Mouse (Mus musculus): Measurements from ENCODE around the gene Gnat3.
A peak's percentile ranks its signal among the peaks of the same experiment; 100 is the strongest.

Gene Gnat3

GRCm38 (mm10) chr5:17986611-17987010 lies 24.3 kb downstream of the Gnat3 start:
- Histone ChIP-seq H3K27me3 (ENCODE audit: control insufficient read depth, insufficient read depth, low read length, poor library complexity, severe bottlenecking) (no peaks in the 10 kb centered on the region), H3K36me3 (ENCODE audit: control insufficient read depth, insufficient read depth, low read length, poor library complexity, severe bottlenecking) (no peaks in the 10 kb centered on the region)
- no peak for DNase-seq (ENCODE audit: low read depth, low spot score)

GRCm38 (mm10) chr5:17990618-17991017 lies 28.3 kb downstream of the Gnat3 start:
- Histone ChIP-seq H3K36me3 (ENCODE audit: control insufficient read depth, insufficient read depth, low read length, poor library complexity, severe bottlenecking) (no peaks in the 10 kb centered on the region), H3K27me3 (ENCODE audit: control insufficient read depth, insufficient read depth, low read length, poor library complexity, severe bottlenecking) (no peaks in the 10 kb centered on the region)
- no peak for DNase-seq (ENCODE audit: low read depth, low spot score)

- Histone ChIP-seq H3K27me3 (ENCODE audit: control insufficient read depth, insufficient read depth, low read length, poor library complexity, severe bottlenecking) (no peaks in the 10 kb centered on the region), H3K36me3 (ENCODE audit: control insufficient read depth, insufficient read depth, low read length, poor library complexity, severe bottlenecking) (no peaks in the 10 kb centered on the region)
- no peak for DNase-seq (ENCODE audit: low read depth, low spot score)
Observed at GRCm38 (mm10) chr5:17999570-17999969, 37.2 kb downstream of the Gnat3 start.

GRCm38 (mm10) chr5:18000185-18000584 lies 37.8 kb downstream of the Gnat3 start:
- H3K36me3 ChIP-seq (ENCODE audit: control insufficient read depth, insufficient read depth, low read length, poor library complexity, severe bottlenecking): no peaks in the 10 kb centered on the region
- H3K27me3 ChIP-seq (ENCODE audit: control insufficient read depth, insufficient read depth, low read length, poor library complexity, severe bottlenecking): no peaks in the 10 kb centered on the region
- DNase-seq (ENCODE audit: low read depth, low spot score): no peak

GRCm38 (mm10) chr5:18001646-18002045 lies 39.3 kb downstream of the Gnat3 start:
- no peak for DNase-seq (ENCODE audit: low read depth, low spot score)
- Histone ChIP-seq H3K27me3 (ENCODE audit: control insufficient read depth, insufficient read depth, low read length, poor library complexity, severe bottlenecking) (no peaks in the 10 kb centered on the region), H3K36me3 (ENCODE audit: control insufficient read depth, insufficient read depth, low read length, poor library complexity, severe bottlenecking) (no peaks in the 10 kb centered on the region)

- Histone ChIP-seq H3K36me3 (ENCODE audit: control insufficient read depth, insufficient read depth, low read length, poor library complexity, severe bottlenecking) (no peaks in the 10 kb centered on the region), H3K27me3 (ENCODE audit: control insufficient read depth, insufficient read depth, low read length, poor library complexity, severe bottlenecking) (no peaks in the 10 kb centered on the region)
- no peak for DNase-seq (ENCODE audit: low read depth, low spot score)
Observed at GRCm38 (mm10) chr5:18003675-18004074, 41.3 kb downstream of the Gnat3 start.

GRCm38 (mm10) chr5:18004824-18005611 lies 42.7 kb downstream of the Gnat3 start:
- no peaks in the 10 kb centered on the region for H3K27me3 ChIP-seq (ENCODE audit: control insufficient read depth, insufficient read depth, low read length, poor library complexity, severe bottlenecking)
- no peaks in the 10 kb centered on the region for H3K36me3 ChIP-seq (ENCODE audit: control insufficient read depth, insufficient read depth, low read length, poor library complexity, severe bottlenecking)
- DNase-seq (ENCODE audit: low read depth, low spot score): no peak

GRCm38 (mm10) chr5:18006157-18006556 lies 43.8 kb downstream of the Gnat3 start:
- no peaks in the 10 kb centered on the region for H3K27me3 ChIP-seq (ENCODE audit: control insufficient read depth, insufficient read depth, low read length, poor library complexity, severe bottlenecking)
- H3K36me3 ChIP-seq (ENCODE audit: control insufficient read depth, insufficient read depth, low read length, poor library complexity, severe bottlenecking): no peaks in the 10 kb centered on the region
- no peak for DNase-seq (ENCODE audit: low read depth, low spot score)

GRCm38 (mm10) chr5:18007067-18007466 lies 44.7 kb downstream of the Gnat3 start:
- H3K27me3 ChIP-seq (ENCODE audit: control insufficient read depth, insufficient read depth, low read length, poor library complexity, severe bottlenecking): no peaks in the 10 kb centered on the region
- H3K36me3 ChIP-seq (ENCODE audit: control insufficient read depth, insufficient read depth, low read length, poor library complexity, severe bottlenecking): no peaks in the 10 kb centered on the region
- DNase-seq (ENCODE audit: low read depth, low spot score): peak; percentile 45

- Histone ChIP-seq H3K36me3 (ENCODE audit: control insufficient read depth, insufficient read depth, low read length, poor library complexity, severe bottlenecking) (no peaks in the 10 kb centered on the region), H3K27me3 (ENCODE audit: control insufficient read depth, insufficient read depth, low read length, poor library complexity, severe bottlenecking) (no peaks in the 10 kb centered on the region)
- peak; percentile 34 for DNase-seq (ENCODE audit: low read depth, low spot score)
Observed at GRCm38 (mm10) chr5:18010301-18010700, 48.0 kb downstream of the Gnat3 start.

- peak; percentile 69 for DNase-seq (ENCODE audit: low read depth, low spot score)
- no peaks in the 10 kb centered on the region for H3K36me3 ChIP-seq (ENCODE audit: control insufficient read depth, insufficient read depth, low read length, poor library complexity, severe bottlenecking)
- H3K27me3 ChIP-seq (ENCODE audit: control insufficient read depth, insufficient read depth, low read length, poor library complexity, severe bottlenecking): no peaks in the 10 kb centered on the region
Observed at GRCm38 (mm10) chr5:18013196-18013595, 50.8 kb downstream of the Gnat3 start.

- H3K27me3 ChIP-seq (ENCODE audit: control insufficient read depth, insufficient read depth, low read length, poor library complexity, severe bottlenecking): no peaks in the 10 kb centered on the region
- no peak for DNase-seq (ENCODE audit: low read depth, low spot score)
- no peaks in the 10 kb centered on the region for H3K36me3 ChIP-seq (ENCODE audit: control insufficient read depth, insufficient read depth, low read length, poor library complexity, severe bottlenecking)
Observed at GRCm38 (mm10) chr5:18014209-18014829, 52.0 kb downstream of the Gnat3 start.

GRCm38 (mm10) chr5:18023347-18023746 lies 61.0 kb downstream of the Gnat3 start:
- H3K27me3 ChIP-seq (ENCODE audit: control insufficient read depth, insufficient read depth, low read length, poor library complexity, severe bottlenecking): no peaks in the 10 kb centered on the region
- no peaks in the 10 kb centered on the region for H3K36me3 ChIP-seq (ENCODE audit: control insufficient read depth, insufficient read depth, low read length, poor library complexity, severe bottlenecking)
- peak; percentile 31 for DNase-seq (ENCODE audit: low read depth, low spot score)

GRCm38 (mm10) chr5:18027531-18027930 lies 65.2 kb downstream of the Gnat3 start:
- Histone ChIP-seq H3K36me3 (ENCODE audit: control insufficient read depth, insufficient read depth, low read length, poor library complexity, severe bottlenecking) (no peaks in the 10 kb centered on the region), H3K27me3 (ENCODE audit: control insufficient read depth, insufficient read depth, low read length, poor library complexity, severe bottlenecking) (no peaks in the 10 kb centered on the region)
- DNase-seq (ENCODE audit: low read depth, low spot score): no peak

- no peaks in the 10 kb centered on the region for H3K27me3 ChIP-seq (ENCODE audit: control insufficient read depth, insufficient read depth, low read length, poor library complexity, severe bottlenecking)
- DNase-seq (ENCODE audit: low read depth, low spot score): no peak
- no peaks in the 10 kb centered on the region for H3K36me3 ChIP-seq (ENCODE audit: control insufficient read depth, insufficient read depth, low read length, poor library complexity, severe bottlenecking)
Observed at GRCm38 (mm10) chr5:18035848-18036638, 73.7 kb downstream of the Gnat3 start.
